Mouse (Mus musculus) liver, adult 2 months (tissue): ENCODE results near the gene Deup1.

Experiments
- CTCF ChIP-seq: fragments of 200-500 bp; IDR thresholded peaks from 2 replicates; pipeline ENCODE4 v1.5.1; 2011; ENCODE audit warnings: low read depth, low read length, control low read depth
- POLR2A ChIP-seq: fragments of 200-500 bp; IDR thresholded peaks from 2 replicates; pipeline ENCODE4 v1.6.1; 2011; ENCODE audit warnings: low read length, control low read depth; ENCODE audit not compliant: insufficient read depth; ENCODE audit errors: extremely low read depth

DNA sequence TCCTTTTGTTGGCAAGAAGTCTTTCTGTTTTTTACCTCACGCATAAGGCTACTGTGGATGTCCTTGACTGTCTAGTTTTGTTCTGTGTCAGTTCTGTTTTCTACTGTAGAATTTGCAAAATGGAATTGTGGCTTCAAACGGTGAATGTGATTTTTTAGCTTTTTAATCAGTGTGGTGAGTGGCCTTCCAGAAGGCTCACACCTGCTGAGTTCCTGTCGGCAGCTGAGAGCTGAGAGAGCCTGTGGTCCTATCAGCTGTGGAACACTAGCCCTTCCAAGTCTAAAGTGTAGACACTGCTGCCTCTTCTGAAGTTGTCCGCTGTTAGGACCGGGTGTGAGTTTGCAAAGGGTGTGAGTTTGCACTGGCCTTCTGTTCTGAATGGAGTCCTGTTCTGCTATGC, 104.8 kb downstream of the Deup1 start:
- TF ChIP-seq CTCF, result no peak
- no peak for TF ChIP-seq POLR2A
